Mouse (Mus musculus): ENCODE measurements at regions not wholly inside any gene's neighbourhood (a gene's known extent, or its start where the extent isn't known, plus 50 kb on each side); places are given as distances from the start of the nearest gene placed in this dataset.

DNA sequence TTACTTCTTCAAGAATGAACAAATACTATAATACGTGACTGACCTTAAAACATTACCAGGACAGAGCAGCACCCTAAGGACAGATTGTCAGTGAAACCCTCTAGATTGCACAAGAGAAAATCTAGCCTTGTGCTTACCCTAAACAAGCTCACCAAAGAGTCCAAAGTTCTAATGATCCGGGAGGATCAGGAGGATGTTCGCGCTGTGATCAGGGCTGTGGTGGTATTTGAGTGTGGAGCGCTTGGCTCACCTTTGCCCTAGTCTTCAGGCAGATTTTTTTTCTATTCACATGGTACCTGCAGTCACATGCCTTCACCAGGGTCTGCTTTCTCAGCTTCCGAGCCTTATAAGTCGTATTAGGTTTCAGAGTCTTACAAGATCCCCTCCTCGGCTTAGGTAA lies 65.3 kb upstream of the Abcd3 start:
- no peak for DNase-seq (ENCODE audit: low spot score)
- 76% methylated on average over 8 of the region's 8 CpGs for WGBS
- peaks cover 4% of the 10 kb centered on the region; the same call in 1 of the 2 replicates for H3K27me3 ChIP-seq (replicated peaks; ENCODE audit: low read depth, poor library complexity, severe bottlenecking)

DNA sequence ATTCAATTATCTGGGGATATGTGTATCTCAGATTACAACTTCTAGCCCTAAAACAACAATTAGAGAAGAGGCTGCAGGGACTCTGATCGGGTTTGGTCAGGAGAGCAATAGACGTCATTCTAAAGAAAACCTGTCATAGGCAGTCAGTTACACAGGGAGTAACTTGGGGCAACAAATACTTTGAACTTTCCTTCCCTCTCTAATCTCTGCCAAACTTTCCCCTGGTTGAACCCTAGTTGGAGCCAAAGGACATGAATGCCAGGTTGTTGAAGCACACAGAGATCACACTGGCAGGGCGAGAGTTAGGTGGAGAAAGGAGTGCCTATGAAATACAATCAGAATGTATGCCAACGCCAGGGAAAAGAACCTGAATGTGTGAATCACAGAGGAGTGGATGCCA lies 60.0 kb upstream of the Abcd3 start:
- 77% methylated on average over 4 of the region's 4 CpGs for WGBS

More for the DNA sequence above, 65.3 kb upstream of the Abcd3 start:
- Histone ChIP-seq H3K9me3 (no peaks in the 10 kb centered on the region), H3K27ac (replicated peaks) (no peak overlapping the region), H3K36me3 (replicated peaks) (no peaks in the 10 kb centered on the region), H3K4me3 (no peak overlapping the region), H3K4me1 (peaks cover 3% of the 10 kb centered on the region; the same call in 1 of the 2 replicates)

DNA sequence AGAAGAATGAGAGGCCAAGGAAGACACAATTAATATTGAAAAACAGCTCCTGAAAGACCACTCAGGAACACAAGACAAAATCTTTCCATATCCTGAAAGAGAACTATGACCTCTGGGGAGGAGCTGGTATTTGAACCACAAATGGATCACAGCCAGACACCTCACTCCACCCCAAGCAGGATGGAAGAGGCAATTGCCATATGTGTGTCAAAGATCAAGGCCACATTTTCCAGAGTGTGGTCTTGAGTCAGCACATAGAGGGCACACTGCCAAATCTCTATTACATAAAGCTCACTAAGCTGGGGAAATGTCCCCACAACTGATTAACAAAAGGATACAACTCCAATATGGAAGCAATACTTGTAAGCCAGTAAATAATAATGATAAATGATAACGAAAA lies 59.5 kb upstream of the Abcd3 start:
- WGBS = 99% methylated on average over 1 of the region's 1 CpGs
- Histone ChIP-seq H3K4me3 (no peak overlapping the region), H3K9me3 (no peaks in the 10 kb centered on the region), H3K36me3 (replicated peaks) (no peaks in the 10 kb centered on the region), H3K27me3 (replicated peaks; ENCODE audit: low read depth, poor library complexity, severe bottlenecking) (no peaks in the 10 kb centered on the region), H3K4me1 (no peaks in the 10 kb centered on the region), H3K27ac (replicated peaks) (no peak overlapping the region)
- DNase-seq (ENCODE audit: low spot score) = no peak

More for the DNA sequence above, 60.0 kb upstream of the Abcd3 start:
- H3K4me3 ChIP-seq = no peak overlapping the region
- no peaks in the 10 kb centered on the region for H3K9me3 ChIP-seq
- H3K27ac ChIP-seq (replicated peaks) = no peak overlapping the region
- H3K36me3 ChIP-seq (replicated peaks) = no peaks in the 10 kb centered on the region
- no peak for DNase-seq (ENCODE audit: low spot score)
- no peaks in the 10 kb centered on the region for H3K4me1 ChIP-seq
- H3K27me3 ChIP-seq (replicated peaks; ENCODE audit: low read depth, poor library complexity, severe bottlenecking) = no peaks in the 10 kb centered on the region

DNA sequence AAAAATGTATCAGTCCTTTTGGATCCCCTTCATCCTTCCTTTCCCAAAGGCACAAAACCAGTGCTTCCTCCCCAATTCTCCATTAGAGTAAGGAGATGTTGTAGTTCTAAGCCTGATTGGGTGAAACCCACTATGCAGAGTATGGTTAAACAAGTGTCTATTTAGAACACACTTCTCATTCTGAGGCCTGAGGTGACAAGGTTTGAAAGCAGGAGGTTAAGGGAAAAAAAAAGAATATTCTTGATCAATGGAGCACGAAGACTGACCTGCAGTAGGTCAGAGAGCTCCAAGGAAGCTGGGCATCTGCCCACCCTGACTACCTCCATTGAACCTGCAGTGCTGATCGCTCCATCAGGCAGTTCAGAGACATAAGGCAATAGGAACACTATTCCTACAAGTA lies 58.5 kb upstream of the Abcd3 start:
- no peaks in the 10 kb centered on the region for H3K27me3 ChIP-seq (replicated peaks; ENCODE audit: low read depth, poor library complexity, severe bottlenecking)
- H3K9me3 ChIP-seq = no peaks in the 10 kb centered on the region
- DNase-seq (ENCODE audit: low spot score) = no peak
- 91% methylated on average over 2 of the region's 2 CpGs for WGBS
- no peak overlapping the region for H3K4me3 ChIP-seq
- H3K4me1 ChIP-seq = no peaks in the 10 kb centered on the region
- H3K36me3 ChIP-seq (replicated peaks) = no peaks in the 10 kb centered on the region
- H3K27ac ChIP-seq (replicated peaks) = no peak overlapping the region

DNA sequence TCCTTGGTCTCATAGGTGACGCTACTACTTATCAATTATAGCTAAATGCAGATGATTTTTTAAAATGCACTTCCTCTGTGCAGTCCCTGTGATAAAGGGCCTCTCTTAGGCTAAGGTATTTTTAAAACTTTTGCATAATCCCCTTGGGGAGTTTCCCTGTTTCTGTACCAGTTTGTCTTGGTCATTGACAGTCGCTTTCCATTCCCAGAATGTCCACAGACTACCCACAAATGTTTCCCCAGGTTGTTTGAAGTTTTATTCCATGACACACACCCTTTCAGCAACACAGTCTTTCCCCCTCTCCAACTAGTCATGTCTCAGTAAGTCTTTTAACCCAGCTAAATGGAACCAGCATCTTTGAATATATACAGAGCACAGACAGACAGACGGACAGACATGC lies 57.6 kb upstream of the Abcd3 start:
- Histone ChIP-seq H3K27me3 (replicated peaks; ENCODE audit: low read depth, poor library complexity, severe bottlenecking) (no peaks in the 10 kb centered on the region), H3K4me3 (no peak overlapping the region), H3K9me3 (no peaks in the 10 kb centered on the region), H3K36me3 (replicated peaks) (no peaks in the 10 kb centered on the region), H3K27ac (replicated peaks) (no peak overlapping the region), H3K4me1 (no peaks in the 10 kb centered on the region)
- DNase-seq (ENCODE audit: low spot score) = no peak
- WGBS = 88% methylated on average over 3 of the region's 3 CpGs

DNA sequence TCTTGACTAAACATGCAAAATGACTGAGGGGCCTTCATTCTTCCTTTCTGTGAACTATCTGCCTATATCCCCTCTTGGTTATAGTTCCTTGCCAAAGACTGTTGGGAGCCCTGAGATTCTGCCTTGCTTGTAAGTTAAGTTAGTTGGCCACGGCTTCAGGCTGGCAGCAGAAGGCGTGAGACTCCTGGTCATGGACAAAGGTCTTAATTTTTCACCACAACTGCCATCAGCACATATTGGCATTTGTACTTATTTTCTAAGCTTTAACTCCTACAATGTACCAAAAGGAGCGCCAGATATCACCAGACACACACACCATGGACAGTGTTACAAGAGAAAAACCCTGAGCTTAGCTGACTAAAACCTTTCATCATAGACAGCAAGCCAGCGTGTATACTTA lies 56.7 kb upstream of the Abcd3 start:
- no peak overlapping the region for H3K27ac ChIP-seq (replicated peaks)
- H3K36me3 ChIP-seq (replicated peaks) = no peaks in the 10 kb centered on the region
- H3K27me3 ChIP-seq (replicated peaks; ENCODE audit: low read depth, poor library complexity, severe bottlenecking) = no peaks in the 10 kb centered on the region
- H3K4me3 ChIP-seq = no peak overlapping the region
- no peak for DNase-seq (ENCODE audit: low spot score)
- no peaks in the 10 kb centered on the region for H3K9me3 ChIP-seq
- peaks cover 4% of the 10 kb centered on the region; the same call in 1 of the 2 replicates for H3K4me1 ChIP-seq
- WGBS = 92% methylated on average over 4 of the region's 4 CpGs

DNA sequence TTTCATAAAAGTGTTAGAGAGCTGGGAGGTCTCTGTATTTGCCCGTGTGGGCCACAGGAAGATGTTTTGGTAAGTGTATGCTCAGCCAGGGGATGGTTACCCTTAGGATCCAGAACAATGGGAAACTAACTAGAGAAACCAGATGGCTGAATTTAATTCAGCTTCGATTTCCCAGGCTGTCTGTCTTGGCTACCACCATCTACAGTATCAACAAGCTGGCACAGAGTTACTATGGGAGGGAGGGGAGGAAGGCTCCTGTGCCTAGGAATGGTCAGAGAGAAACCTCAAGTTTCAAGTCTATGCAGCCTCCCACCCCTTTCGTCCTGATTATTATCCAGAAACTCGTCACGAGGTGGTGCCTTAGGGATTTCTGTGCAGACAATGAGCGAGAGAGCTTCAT lies 55.6 kb upstream of the Abcd3 start:
- Histone ChIP-seq H3K36me3 (replicated peaks) (no peaks in the 10 kb centered on the region), H3K4me1 (peaks cover 8% of the 10 kb centered on the region; the same call in 1 of the 2 replicates), H3K4me3 (no peak overlapping the region), H3K9me3 (no peaks in the 10 kb centered on the region), H3K27ac (replicated peaks) (no peak overlapping the region), H3K27me3 (replicated peaks; ENCODE audit: low read depth, poor library complexity, severe bottlenecking) (no peaks in the 10 kb centered on the region)
- WGBS = 78% methylated on average over 6 of the region's 6 CpGs
- DNase-seq (ENCODE audit: low spot score) = no peak

DNA sequence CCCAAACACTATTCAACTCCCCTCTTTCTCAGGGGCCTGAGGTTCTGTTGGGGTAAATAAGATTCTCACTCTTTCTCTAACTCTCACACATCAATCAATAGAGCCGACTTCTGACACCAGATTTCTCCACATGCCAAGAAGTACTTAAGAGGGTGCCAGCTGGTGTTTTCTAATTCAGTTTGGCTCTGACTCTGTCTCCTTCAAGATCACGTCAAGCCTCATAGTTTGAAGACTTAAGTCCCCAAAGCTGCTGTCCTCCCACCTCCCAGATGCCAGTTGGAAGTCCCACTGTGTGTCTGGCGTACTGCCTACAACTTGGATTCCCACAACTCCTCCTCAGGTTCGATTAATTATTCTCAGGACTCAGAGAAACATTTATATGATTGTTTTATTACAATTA lies 54.6 kb upstream of the Abcd3 start:
- Histone ChIP-seq H3K36me3 (replicated peaks) (no peaks in the 10 kb centered on the region), H3K27ac (replicated peaks) (no peak overlapping the region), H3K4me3 (no peak overlapping the region), H3K4me1 (peaks cover 18% of the 10 kb centered on the region; the same call in 1 of the 2 replicates), H3K9me3 (no peaks in the 10 kb centered on the region), H3K27me3 (replicated peaks; ENCODE audit: low read depth, poor library complexity, severe bottlenecking) (no peaks in the 10 kb centered on the region)
- WGBS = 76% methylated on average over 4 of the region's 4 CpGs
- DNase-seq (ENCODE audit: low spot score) = no peak

DNA sequence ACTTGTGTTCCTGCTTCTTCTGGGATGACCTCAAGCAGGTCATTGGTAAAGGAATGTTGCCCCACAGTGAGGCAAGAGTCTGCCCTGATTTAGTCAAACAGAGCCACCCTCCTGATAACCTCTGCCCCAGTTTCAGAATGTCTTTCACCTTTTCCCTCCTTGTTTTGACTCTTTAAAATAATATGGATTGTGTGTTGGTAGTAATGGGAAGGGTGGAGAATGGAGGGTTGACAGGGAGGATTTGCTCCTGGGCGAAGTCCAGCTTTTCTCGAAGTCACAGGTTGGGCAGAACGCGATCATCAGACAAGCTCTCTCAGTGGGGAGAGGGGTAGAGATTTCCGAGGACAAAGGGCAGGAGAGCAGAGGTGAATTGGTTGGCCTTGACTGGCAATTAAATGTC lies 52.2 kb upstream of the Abcd3 start:
- 60% methylated on average over 5 of the region's 5 CpGs for WGBS
- DNase-seq (ENCODE audit: low spot score) = no peak

DNA sequence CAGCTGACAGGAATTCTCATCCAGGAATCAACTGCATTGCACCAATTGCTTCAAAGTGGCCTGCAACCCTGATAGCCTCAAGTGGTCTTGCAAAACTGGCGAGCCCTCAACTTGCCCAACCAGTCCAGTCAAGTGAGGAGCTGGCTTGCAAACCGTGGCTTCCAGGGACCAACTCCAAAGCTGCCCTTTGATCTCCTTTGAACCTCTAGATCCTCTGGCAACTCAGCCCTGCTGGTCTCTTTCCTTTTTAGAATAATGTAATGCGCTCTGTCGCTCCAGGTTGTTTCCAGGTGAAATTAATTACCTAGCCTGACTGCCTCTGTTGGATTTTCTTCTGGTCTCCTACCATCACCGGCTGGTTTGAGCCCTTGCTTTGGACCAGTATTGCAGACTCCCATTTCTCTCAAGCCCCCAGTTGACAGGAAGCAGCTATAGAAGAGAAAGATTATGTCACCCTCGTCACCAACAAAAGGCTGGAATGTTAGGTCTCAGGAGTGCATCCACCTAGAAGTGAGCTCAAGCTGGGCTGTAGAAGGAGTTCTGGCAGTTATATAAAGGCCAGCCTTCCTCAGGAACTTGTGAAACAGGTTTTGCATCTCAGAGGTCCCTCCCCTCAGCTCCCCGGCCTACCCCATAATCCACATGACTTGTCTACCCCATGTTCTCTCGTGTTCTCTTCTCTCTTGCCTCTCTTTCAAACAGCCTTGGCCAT lies 49.8 kb upstream of the Abcd3 start:
- WGBS = 43% methylated on average over 8 of the region's 8 CpGs
- Histone ChIP-seq H3K4me3 (no peak overlapping the region), H3K4me1 (peaks cover 18% of the 10 kb centered on the region; the same call in 1 of the 2 replicates), H3K27ac (replicated peaks) (no peak overlapping the region), H3K27me3 (replicated peaks; ENCODE audit: low read depth, poor library complexity, severe bottlenecking) (no peaks in the 10 kb centered on the region), H3K36me3 (replicated peaks) (no peaks in the 10 kb centered on the region), H3K9me3 (no peaks in the 10 kb centered on the region)
- no peak for DNase-seq (ENCODE audit: low spot score)

More for the DNA sequence above, 52.2 kb upstream of the Abcd3 start:
- Histone ChIP-seq H3K27me3 (replicated peaks; ENCODE audit: low read depth, poor library complexity, severe bottlenecking) (no peaks in the 10 kb centered on the region), H3K36me3 (replicated peaks) (no peaks in the 10 kb centered on the region), H3K4me3 (no peak overlapping the region), H3K4me1 (peaks cover 18% of the 10 kb centered on the region; the same call in 1 of the 2 replicates), H3K9me3 (no peaks in the 10 kb centered on the region), H3K27ac (replicated peaks) (no peak overlapping the region)

All from embryonic facial prominence, embryonic 10.5 days (tissue).